Mouse (Mus musculus) heart, postnatal 0 days (tissue): Measurements from ENCODE around the gene Cog6.

Source experiments
- CTCF ChIP-seq: IDR thresholded peaks from 2 replicates; pipeline ENCODE4 v1.5.1; 2016; ENCODE audit warnings: antibody characterized with exemption, control low read depth, low read depth
- EP300 ChIP-seq: IDR thresholded peaks from 2 replicates; pipeline ENCODE4 v1.6.1; 2016; ENCODE audit warnings: antibody characterized with exemption, low read depth

GRCm38 (mm10) chr3:52958444-52959120 is 58.5 kb downstream of the Cog6 start:
- TF ChIP-seq CTCF: no peak
- TF ChIP-seq EP300: no peak
